In the genomic region with DNA sequence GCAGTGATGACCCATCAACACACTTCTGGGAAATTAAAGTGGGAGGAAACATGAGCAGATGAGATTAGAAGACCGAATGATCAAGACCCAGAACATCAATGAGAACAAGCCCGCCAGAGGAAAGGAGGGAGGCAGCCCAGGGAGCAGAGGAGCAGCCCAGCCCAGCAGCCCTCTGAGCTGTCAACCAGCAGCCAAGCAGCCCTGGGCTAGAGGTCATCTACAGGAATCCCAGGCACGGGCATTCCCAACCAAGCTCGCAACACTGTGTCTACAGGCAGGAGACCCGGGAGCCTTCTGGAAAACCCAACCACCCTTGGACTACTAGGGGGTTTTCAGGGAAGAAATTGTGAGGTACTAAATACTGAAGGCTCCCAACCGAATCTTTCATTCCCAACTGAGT, we compare ENCODE assay signal across 24 mouse cellular contexts. TPM values are rescaled to one million over a fixed set of nuclear protein-coding genes. Genes with fewer than 3 reads are reported as not detected.
DNase-seq lines count a peak whose midpoint lies in the region; ATAC-seq and TF ChIP-seq lines count a peak whose summit lies in the region.
"Had no signal": no experiment of that assay in that cellular context is flagged by ENCODE, and none has a peak within 500 bp of the region (broad histone marks: within the 10 kb centered on the region; RNA-seq: fewer than 3 reads in every experiment).

No protein-coding gene starts in this region.

- DNase-seq in heart, postnatal 0 days (ENCODE audit: low spot score) = peak; percentile 51
- DNase-seq in heart, adult 11 months = no peak
- peak; percentile 25 for DNase-seq in kidney, postnatal 10 days
- no peak for DNase-seq in kidney, adult 2 months
- peak; percentile 52 for DNase-seq in testis, postnatal 14 days (ENCODE audit: low spot score)
- DNase-seq in testis, postnatal 10 days (ENCODE audit: low spot score) = no peak
- DNase-seq in yolk sac, embryonic 10.5 days (ENCODE audit: low spot score) = peak; percentile 50
- DNase-seq in cerebellum, postnatal 10 days = no peak
- DNase-seq: adrenal gland, adult 8-10 months; adrenal gland, postnatal 25 days; cerebellum, adult 11-12 months; cerebellum, adult 8-10 months; cerebellum, postnatal 14 days; gastrocnemius, postnatal 10 days; gastrocnemius, postnatal 36 days had no signal

- no peak for TF ChIP-seq CTCF in heart, postnatal 0 days (IDR thresholded peaks at IDR 0.05; ENCODE audit: low read depth)
- no peak for TF ChIP-seq CTCF in kidney, adult 2 months (conservative IDR thresholded peaks at IDR 0.05; ENCODE audit: insufficient read depth, insufficient read length, low read depth, low read length)

- no peak overlapping the region for H3K4me2 ChIP-seq in heart, postnatal 0 days (ENCODE audit: low read depth, low read length)
- H3K4me2 ChIP-seq: forebrain, embryonic 13.5 days; heart, embryonic 15.5 days; hindbrain, embryonic 13.5 days; intestine, embryonic 15.5 days had no signal

- WGBS in heart, postnatal 0 days = 28% methylated on average over 6 of the region's 6 CpGs
- 60% methylated on average over 6 of the region's 6 CpGs for WGBS in kidney, adult 2 months

- ATAC-seq in heart, postnatal 0 days (ENCODE audit: insufficient read depth, low read depth) = no peak
- ATAC-seq: activated CD4-positive, CD25-positive, alpha-beta regulatory T cell, adult 4 months; forebrain, embryonic 13.5 days; forebrain, embryonic 16.5 days; hindbrain, embryonic 16.5 days; intestine, embryonic 15.5 days had no signal

- no peak overlapping the region for H3K4me3 ChIP-seq in heart, postnatal 0 days (ENCODE audit: low read depth, low read length)
- no peak overlapping the region for H3K4me3 ChIP-seq in kidney, adult 2 months (ENCODE audit: insufficient read depth, low read depth, low read length)
- H3K4me3 ChIP-seq: forebrain, embryonic 10.5 days; forebrain, embryonic 13.5 days; heart, embryonic 15.5 days; hindbrain, embryonic 10.5 days; hindbrain, embryonic 13.5 days; intestine, embryonic 15.5 days had no signal

- H3K27ac ChIP-seq in heart, postnatal 0 days (ENCODE audit: low read depth) = no peak overlapping the region
- no peak overlapping the region for H3K27ac ChIP-seq in kidney, adult 2 months (ENCODE audit: insufficient read depth, low read depth, low read length)
- H3K27ac ChIP-seq: forebrain, embryonic 10.5 days; forebrain, embryonic 13.5 days; heart, embryonic 15.5 days; hindbrain, embryonic 13.5 days had no signal

- H3K36me3 ChIP-seq in heart, postnatal 0 days (replicated peaks; ENCODE audit: control insufficient read depth, insufficient read depth, low read length) = no peaks in the 10 kb centered on the region
- no peaks in the 10 kb centered on the region for H3K36me3 ChIP-seq in kidney, adult 2 months (ENCODE audit: control insufficient read depth, insufficient read depth, low read length)
- H3K36me3 ChIP-seq: heart, embryonic 15.5 days; intestine, embryonic 15.5 days had no signal

- TF ChIP-seq POLR2A in kidney, adult 2 months (IDR thresholded peaks at IDR 0.05; ENCODE audit: low read depth, low read length) = no peak

- H3K4me1 ChIP-seq in heart, postnatal 0 days (ENCODE audit: control insufficient read depth, insufficient read depth) = peaks cover 34% of the 10 kb centered on the region
- H3K4me1 ChIP-seq in kidney, adult 2 months (ENCODE audit: control insufficient read depth, insufficient read depth, low read length) = peaks cover 3% of the 10 kb centered on the region; the same call in 1 of the 2 replicates

- H3K27me3 ChIP-seq in heart, postnatal 0 days (ENCODE audit: control insufficient read depth, insufficient read depth, low read length) = no peaks in the 10 kb centered on the region
- no peaks in the 10 kb centered on the region for H3K27me3 ChIP-seq in kidney, adult 2 months (replicated peaks; ENCODE audit: control insufficient read depth, insufficient read depth, low read length)
- H3K27me3 ChIP-seq: forebrain, embryonic 13.5 days; heart, embryonic 15.5 days; hindbrain, embryonic 13.5 days; intestine, embryonic 15.5 days had no signal

- no peak for TF ChIP-seq EP300 in heart, postnatal 0 days (IDR thresholded peaks at IDR 0.05; ENCODE audit: low read depth)

- no peak overlapping the region for H3K9ac ChIP-seq in heart, postnatal 0 days (replicated peaks; ENCODE audit: low read depth, low read length)
- H3K9ac ChIP-seq: forebrain, embryonic 13.5 days; heart, embryonic 15.5 days; hindbrain, embryonic 13.5 days; intestine, embryonic 15.5 days had no signal

- H3K9me3 ChIP-seq in heart, postnatal 0 days (replicated peaks; ENCODE audit: control insufficient read depth, low read length) = no peaks in the 10 kb centered on the region
- H3K9me3 ChIP-seq: forebrain, embryonic 10.5 days; forebrain, embryonic 13.5 days; heart, embryonic 15.5 days; hindbrain, embryonic 10.5 days; hindbrain, embryonic 13.5 days; intestine, embryonic 15.5 days had no signal

RNA-seq across cellular contexts. Expression of a gene that starts 15.9 kb away (rescaled TPM):
- total RNA-seq in heart, postnatal 0 days (2014; rRNA removed; ENCODE audit: low replicate concordance) = 14.0 and 14.1 TPM in 2 replicates
- 14.1 and 14.3 TPM in 2 replicates for polyA plus RNA-seq in heart, postnatal 0 days (2015; fragmentation: Nextera tagmentation; extraction: Ambion mirVana)
- 45.4 and 57.9 TPM in 2 replicates for polyA plus RNA-seq in kidney, adult 2 months (2012; rRNA removed)

RNA-seq across cellular contexts. Expression of a gene that starts 43.8 kb away (rescaled TPM):
- total RNA-seq in heart, postnatal 0 days (2014; rRNA removed; ENCODE audit: low replicate concordance) = 16.1 and 19.6 TPM in 2 replicates
- 7.0 TPM in 2 replicates for polyA plus RNA-seq in heart, postnatal 0 days (2015; fragmentation: Nextera tagmentation; extraction: Ambion mirVana)
- polyA plus RNA-seq in kidney, adult 2 months (2012; rRNA removed) = 76.4 and 83.5 TPM in 2 replicates

Comparison
In these comparisons a context has a peak if more than half of its experiments do, and no peak if none do; other contexts are left out.
1. DNase-seq: peak in heart, postnatal 0 days (single experiment), kidney, postnatal 10 days (single experiment), testis, postnatal 14 days (single experiment) and yolk sac, embryonic 10.5 days (single experiment); none in heart, adult 11 months (single experiment), kidney, adult 2 months (single experiment), testis, postnatal 10 days (single experiment) and cerebellum, postnatal 10 days (0 of 2).